Mouse (Mus musculus): ENCODE results near the gene Car15.

Car15 gene

DNA sequence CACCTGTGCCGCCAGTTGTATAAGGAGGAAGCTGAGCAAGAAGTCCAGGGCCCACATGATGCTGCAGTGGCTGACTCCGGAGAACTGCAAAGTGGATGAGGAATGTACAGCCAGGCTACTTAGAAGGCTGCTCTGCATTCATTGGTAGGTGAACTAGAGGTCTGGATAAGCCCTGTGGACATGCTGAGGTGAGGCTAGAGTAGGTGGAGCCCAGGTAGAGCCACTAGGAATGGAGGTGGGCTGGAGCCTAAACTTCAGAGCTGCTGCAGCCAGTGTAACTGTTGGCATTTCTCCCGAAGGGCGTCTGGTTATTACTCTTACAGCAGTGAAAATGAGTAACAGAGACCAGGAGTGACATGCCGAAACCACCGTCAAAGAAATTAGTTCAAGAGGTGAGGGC lies at the start of gene Car15:
TSS of gene Car15 (minus strand) at position 314 of the 400 bp plus-strand sequence.
- in situ Hi-C loops (cut with MseI, MboI): no loop called here

DNA sequence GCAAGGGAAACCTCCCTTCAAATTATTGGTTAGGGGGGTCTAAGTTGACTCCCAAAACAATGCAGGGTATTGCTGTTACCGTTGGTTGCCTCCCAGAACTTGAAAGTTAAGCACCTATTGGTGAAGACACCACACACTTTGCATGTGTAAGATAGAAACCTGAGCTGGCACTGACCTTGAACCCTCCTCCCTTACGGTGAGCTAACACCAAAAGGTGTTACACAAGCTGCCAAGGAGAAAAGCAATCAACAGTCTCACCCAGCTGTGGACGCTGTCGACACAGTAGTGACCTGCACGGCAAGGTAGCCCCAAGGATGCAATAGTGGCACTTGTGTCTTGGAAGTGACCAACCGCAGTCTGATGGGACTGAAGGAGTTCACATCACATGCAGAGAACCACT lies 46.0 kb upstream of the Car15 start:
- in situ Hi-C loops (cut with MseI, MboI): no loop called here

DNA sequence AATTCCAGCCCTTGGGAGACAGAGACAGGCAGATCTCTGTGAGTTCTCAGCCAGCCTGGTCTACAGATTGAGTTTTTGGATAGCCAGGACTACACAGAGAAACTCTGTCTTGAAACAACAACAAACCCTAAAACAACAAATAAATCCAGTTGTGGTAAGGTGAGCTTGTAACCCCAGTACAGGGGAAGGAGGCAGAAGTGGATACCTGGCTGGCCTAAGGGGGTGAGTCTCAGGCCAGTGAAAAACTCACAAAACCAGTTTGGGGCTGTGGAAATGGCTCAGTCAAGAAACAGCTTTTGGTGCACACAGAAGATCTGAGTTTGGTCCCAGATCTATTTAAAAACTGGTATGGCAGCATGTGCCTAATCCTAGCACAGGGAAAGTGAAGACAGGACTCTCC lies 44.0 kb upstream of the Car15 start:
- in situ Hi-C loops (cut with MseI, MboI): no loop called here

DNA sequence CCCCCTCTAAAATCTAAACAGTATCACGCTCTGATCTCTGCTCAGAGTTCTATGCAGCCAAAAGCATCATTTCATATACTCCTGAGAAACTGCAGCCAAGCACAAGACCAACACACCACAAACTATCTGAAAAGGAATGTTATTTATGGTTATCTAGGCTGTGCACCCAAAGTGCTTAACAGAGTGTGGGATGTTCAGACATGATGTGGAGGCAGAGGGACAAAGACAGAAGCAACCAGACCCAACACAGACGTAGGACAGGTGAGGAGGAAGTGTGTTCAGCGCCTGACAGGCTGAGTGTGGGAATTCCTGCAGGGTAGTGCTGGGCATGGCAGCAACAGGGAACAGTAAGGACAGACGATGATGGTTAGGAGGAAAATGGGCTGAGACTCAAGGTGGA lies 41.4 kb upstream of the Car15 start:
- in situ Hi-C loops (cut with MseI, MboI): no loop called here

DNA sequence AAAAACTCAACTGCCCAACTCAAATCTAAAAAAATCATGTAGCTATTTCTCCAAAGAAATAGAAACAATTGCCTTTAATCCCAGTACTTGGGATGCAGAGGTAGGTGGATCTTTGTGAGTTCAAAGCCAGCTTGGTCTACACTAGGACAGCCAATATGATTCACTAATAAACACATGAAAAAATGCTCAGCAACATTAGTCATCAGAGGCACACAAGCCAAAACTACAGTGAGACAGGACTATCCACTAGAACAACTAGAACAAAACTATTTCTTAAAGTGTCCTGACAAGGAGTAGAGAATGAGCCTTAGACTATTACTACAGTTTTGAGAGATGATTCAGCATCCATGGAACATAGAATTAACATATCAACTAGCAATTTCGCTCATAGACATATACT lies 37.9 kb upstream of the Car15 start:
- in situ Hi-C loops (cut with MseI, MboI): no loop called here

DNA sequence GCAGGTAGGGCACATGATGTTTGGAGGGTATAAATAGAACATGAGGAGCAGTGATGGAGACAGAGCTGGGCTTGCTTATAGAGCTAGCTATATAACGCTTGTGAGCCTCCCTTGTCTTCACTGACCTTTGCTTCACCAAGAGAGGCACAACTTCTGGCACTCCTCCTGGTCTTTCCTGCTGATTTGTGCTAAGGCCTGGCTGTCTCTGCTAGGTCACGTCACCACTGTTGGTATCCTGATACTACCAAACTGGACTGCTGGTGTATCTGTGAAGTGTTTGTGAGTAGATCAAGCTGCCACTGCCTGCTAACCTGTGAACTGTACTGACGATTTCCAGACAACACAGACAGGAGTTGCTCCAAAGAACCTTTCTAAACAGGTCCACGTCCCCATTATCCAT lies 37.0 kb upstream of the Car15 start:
- in situ Hi-C loops (cut with MseI, MboI): no loop called here

DNA sequence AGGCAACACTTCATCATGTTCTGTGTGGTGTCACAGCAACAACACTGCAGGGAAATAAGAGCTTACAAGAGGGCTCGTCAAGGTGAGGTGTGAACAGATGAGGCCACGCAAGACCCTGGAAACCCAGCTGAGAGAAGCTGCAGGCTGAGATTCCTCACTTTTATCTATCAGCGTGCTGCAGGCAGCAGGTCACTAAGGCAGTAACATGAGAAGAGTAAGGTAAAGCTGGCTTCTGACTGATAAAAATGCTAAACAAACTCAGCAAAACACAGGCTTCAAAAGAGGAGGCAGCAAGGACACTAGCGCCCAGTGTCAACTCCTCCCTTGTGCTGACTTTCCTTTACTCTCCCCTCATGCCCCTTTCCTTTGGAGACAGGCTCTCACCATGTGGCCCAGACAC lies 34.8 kb upstream of the Car15 start:
- in situ Hi-C loops (cut with MseI, MboI): no loop called here

DNA sequence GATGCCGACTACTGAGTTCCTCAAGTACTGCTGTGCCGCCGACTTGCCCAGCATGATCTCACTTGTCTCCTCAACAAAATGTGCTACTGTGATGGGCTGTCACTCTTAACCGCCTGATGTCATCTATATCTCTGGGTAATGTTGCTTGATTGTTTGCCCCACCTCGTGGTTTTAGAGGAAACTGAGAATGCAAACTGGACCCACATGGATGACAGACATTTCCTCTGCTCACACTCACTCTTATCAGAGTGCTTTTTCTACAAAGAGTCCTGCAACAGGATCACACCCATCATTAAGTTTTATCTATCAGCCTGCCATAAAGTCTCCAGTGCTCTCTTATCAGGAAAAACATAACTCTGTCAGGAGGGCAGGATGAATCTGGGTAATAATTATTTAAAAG lies 33.1 kb upstream of the Car15 start:
- in situ Hi-C loops (cut with MseI, MboI): no loop called here

DNA sequence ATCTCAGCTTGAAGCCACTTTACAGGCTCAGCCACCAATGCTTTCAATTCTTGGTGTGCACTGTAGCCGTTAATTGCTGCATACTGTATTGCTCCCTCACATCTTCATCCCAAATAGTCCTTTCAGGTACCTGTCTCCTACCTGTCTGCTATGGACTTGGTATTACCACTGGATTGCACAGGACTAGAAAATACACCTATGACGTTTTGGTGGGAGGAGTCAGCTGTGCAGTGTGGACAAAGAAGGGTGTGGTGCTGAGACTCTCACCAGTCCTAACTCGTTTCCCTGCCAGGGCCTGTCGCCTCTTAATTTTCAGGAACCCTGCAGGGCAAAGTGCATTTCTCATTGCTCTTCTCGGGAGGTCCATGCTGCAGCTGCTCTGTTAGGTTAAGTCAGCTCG lies 27.6 kb upstream of the Car15 start:
- in situ Hi-C loops (cut with MseI, MboI): no loop called here

DNA sequence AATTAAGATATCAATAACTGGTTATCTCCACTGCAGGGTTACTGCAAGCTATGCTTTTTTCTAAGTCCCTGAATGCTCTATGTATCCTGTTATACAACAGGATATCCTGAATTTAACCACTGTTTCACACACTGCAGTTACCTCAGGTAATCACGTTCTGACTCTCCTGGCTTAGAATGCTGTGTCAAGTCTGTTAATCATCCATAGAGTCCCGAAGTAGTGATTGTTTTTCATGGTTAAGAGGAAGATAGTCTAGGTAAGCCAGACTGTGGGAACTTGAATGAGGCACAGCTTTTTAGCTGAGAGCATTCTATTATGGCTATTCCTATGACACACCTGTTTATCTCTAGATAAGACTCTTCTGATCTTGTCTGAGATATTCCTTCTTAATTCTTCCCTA lies 27.1 kb upstream of the Car15 start:
- in situ Hi-C loops (cut with MseI, MboI): no loop called here

DNA sequence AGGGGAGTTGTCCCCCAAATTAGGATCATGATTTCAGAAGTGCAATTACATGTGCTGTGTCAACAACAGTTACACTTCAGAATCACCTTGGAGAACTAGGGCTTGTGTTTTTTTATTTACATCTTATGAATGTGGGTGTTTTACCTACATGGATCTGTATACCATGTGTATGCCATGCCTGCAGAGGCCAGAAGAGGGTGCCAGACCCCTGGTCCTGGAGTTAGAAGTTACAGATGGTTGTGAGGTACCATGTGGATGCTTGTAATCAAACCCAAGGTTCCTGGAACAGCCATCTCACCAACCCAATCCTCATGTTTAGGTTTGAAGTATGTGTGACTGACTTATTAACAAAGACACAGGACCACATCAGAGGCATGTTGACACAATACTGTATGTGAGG lies 20.4 kb upstream of the Car15 start:
- in situ Hi-C loops (cut with MseI, MboI): no loop called here

DNA sequence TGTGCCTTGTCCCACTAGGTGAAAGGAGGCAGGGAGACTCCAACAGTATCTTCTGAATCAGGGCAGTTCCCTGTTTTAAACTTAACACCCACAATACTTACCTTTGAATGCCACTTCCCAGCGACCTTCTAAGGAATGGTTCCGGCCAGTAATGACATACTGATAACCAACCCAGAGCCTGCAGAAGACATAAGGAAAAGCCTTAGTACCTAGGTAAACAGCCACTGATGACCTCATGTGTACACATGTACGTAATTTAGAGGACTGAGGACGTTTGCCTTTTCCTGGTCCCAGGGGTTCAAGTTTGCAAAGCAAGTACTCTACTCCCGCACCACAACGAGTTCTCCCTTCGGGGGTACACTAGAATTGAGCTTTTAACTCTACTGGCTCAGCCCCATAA lies 19.0 kb upstream of the Car15 start:
- in situ Hi-C loops (cut with MseI, MboI): no loop called here

DNA sequence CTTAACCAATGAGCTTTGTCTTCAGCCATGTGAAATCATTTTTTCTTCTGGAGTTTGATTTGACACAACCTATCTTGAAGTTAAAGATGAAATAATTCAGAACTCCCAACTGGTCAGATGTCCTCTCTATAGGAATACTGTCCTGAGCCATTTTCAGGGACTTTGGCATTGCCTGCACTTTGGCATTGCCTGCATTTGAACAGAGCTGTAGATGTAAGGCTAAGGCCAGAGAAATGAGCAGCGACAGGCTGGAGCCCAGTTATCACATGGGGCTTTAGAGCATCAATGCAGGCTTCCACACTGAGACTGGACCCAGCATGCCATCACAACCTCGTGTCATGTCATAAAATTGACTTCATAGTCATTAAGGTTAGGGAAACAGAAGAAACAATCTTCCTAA lies 15.1 kb upstream of the Car15 start:
- in situ Hi-C loops (cut with MseI, MboI): no loop called here

DNA sequence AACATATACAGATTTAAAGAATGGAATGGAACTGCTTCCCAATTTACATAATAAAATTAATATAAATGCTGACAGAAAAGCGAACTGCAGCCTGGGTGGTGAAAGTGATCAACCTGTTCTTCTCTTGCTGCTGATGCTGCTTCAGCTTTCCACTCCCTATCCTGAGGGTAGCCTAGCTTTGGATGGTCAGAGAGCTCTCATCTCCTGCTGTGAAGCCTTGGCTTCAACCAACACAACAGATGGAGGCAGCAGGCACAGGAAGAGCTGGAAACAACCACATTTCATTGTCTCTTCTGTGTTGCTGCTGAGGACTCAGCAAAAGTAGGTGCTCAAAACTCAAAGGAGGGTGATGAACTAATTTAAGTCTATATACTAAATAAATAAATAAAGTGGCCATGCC lies 13.7 kb upstream of the Car15 start:
- in situ Hi-C loops (cut with MseI, MboI): no loop called here

DNA sequence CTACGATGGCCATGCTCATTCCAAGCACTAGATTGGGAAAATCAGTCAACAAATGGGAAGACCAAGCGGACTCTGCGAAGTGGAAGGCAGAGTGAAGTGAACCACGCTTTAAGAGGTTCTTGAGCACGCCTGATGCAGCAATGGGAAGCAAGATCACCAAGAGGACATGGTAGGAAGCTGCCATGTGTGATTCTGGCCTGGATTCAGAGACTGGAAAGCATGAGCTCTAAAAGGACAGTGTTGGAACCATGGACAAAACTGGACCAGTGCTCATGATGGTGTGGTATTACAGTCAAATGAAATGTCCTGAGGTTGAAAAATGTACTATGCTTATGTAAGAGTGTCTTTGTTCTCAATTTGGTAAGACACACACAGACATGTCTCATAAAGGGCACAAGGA lies 13.2 kb upstream of the Car15 start:
- in situ Hi-C loops (cut with MseI, MboI): no loop called here

DNA sequence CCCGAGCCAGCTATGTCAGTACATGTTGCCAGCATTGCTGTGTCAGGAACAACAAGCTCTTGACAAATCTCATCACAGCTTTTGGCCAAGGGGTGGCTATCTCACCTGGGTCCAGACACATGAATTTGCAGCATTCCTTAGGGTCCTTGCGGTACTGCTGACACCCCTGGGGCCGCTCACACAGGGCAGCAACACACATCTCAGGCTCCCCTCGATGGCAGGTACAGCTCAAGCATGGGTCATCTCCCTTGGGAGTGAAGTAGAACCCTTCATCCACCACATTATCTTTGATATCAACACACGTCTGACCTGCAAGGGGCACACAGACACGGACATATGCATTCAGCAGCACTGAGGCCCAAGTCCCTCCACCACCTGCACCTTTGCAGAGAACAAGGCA lies 11.3 kb upstream of the Car15 start:
- in situ Hi-C loops (cut with MseI, MboI): no loop called here

DNA sequence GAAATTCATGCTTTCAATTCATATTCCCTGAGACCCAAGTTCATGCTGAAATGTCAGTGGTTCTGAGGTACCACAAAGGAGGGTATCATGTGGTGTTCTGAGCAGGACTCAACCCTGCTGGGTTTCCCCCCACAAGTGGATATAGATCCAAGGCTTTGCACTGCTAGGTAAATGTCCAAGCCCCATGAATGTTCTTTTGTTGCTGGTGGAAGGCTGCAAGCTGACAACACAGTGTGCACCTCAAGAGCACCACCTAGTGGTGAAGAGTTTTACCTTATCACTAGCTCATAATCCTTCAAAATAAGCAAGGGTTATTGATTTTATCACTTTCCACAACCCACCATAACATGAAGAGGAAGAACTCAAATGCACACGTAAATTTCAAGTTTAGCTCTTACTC lies 10.8 kb upstream of the Car15 start:
- in situ Hi-C loops (cut with MseI, MboI): no loop called here

DNA sequence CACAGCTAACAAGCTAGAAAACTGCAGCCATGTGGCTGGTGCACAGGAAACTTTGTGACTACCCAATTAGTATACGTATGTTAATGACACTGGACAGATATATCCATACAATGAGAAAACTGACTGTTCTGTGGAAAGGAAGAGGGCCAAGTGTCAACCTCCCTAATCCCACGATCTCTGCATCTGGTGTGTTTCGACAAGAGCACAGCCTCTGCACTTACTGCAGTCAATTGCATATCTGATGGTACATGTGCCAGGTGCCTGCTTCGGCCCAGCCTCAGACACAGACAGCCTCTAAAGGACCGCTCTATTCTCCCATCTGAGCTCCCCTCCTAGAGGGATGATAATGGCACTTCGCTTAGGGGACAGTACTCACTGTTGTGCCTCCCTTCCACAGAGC lies 10.3 kb upstream of the Car15 start:
- in situ Hi-C loops (cut with MseI, MboI): no loop called here

DNA sequence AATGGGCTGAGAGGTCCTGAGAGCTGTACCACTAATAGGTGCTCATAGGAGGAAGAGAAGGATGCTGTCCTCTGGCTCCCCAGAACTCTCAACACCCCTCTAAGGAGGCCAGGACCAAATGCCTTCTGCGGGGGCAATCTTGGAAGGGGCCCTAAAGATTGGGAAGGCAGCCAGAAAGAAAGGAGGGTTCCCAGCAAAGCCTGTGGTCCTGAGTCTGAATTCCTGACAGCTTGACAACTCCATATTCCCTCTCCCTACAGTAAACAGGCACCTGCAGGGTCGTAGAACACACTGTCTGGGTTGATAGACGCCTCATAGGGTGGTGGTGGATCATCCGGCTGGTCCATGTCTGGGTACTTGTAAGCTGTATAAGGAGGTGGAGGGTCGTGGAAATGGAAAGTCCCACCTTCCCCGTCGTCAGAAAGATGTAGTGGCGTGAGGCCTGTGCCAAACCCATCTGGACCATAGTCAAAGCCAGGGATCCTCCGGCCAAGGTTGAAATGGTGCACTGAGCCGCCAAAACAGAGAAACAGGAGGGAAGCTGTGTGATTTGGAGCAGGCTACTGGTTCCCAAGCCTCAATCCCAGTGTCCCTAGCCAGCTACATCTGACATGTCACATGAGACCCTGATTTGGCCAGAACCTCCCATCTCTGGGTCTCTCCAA lies 5.7 kb upstream of the Car15 start:
- in situ Hi-C loops (cut with MseI, MboI): no loop called here

DNA sequence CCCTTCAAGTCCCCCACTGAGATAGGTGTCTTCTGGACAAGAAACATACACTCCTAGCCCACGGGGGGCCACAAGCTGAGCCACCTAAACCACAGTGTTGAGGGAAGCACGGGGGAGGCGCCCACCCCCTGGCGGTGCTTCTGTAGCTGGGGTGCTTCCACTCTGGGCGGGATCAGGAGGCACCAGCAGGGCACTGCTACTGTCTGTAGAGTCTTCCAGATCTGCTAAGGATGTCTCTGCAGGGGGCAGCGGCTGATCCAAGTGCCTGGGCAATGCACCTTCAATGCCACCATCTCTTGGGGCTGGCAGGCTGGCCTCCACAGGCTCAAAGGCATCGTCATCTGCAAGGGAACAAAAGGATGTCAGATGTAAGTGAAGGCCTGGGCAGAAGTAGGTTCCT lies 4.3 kb upstream of the Car15 start:
- in situ Hi-C loops (cut with MseI, MboI): no loop called here

DNA sequence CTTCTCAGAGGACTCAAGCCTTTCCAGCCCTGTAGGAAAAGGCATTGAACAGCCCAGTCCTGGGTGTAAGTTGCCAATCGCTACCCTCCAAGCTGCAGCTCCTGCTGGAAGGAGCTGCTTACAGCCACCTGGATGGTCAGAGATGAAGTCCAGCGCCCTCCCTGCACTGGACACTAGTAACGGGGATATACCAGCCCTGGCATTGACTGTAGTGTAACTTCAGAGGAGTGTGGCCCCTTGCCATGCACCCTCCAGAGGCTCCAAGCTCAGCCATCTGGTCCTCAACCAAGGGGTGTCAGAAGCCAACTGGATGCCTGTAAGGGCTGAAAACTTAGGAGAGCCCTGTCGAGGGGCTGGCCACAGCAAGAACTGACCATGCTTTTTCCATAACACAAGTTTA lies 1.8 kb upstream of the Car15 start:
- in situ Hi-C loops (cut with MseI, MboI): no loop called here

DNA sequence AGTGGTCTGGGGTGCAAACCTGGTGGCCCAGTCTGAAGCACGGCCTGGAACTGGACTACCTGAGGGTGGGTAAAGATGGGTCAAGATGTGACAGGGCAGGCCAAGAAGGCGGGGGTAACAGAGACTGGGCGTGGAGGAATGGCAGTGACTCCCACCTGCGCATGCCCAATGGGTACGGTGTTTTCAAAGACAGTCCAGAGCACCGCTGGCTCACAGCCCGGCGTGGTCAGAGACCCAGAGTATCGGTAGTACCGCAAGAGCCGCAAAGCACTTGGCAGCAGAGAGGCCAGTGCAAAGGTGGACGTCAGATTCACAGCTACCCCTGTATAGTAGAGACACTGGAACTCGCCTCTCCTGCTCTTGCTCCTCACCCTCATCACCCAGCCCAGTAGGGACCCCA lies 2.7 kb downstream of the Car15 start:
- in situ Hi-C loops (cut with MseI, MboI): no loop called here

DNA sequence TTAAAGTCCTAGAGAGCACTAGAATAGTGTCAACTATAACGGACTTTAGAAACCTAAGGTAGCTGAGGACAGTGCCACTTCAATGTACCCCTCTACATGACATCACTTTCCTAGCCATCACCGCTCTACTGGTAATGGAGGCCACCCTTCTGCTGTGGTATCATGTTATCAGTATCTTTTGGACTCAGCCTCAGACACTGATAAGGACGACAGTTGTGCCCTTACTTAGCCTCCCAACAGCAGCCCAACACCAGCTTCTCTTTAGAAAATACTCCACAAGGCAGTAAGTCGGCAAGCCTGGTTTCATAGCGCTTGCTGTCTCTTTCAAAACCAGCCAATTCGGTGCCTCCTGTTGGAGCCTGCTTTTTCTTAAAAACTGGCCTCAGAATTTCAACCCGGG lies 3.6 kb downstream of the Car15 start:
- in situ Hi-C loops (cut with MseI, MboI): no loop called here

DNA sequence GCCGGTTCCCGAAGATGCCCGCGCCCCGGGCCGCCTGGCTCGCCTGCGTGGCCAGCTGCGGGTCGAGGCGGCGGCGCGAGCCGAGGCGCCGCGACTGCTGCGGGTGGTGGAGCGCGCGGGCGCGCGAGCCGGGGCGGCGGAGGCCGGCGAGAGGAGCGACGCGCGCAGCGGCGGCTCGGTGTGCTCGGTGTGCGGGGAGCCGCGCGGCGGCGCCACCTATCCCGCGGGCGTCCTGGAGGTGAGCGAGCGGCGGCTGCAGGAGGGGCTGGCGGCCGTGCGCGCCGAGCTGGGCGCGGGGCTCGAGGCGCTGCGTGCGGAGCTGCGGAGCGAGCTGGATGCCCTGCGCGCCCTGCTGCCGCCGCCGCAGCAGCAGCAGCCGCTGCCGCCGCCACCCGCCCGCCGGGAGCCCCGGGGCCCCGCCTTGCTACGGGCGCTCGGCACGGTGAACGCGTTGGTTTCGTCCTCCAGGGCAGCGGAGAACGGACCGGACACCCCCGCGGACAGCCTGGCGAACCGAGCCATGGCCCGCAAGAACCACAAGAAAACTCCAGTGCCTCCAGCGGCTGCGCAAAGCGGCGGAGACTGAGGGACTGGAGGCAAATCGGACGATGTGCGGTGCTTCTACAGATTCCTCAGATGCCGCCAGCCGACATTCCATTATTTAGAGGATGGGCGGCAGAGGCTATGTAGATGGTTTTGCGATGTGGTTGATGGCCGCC lies 4.3 kb downstream of the Car15 start:
- in situ Hi-C loops (cut with MseI, MboI): no loop called here

Data from mouse trophoblast stem cell (cell line).